Mouse (Mus musculus) ES-E14 (cell line): ENCODE measurements at regions not wholly inside any gene's neighbourhood (a gene's known extent, or its start where the extent isn't known, plus 50 kb on each side); places are given as distances from the start of the nearest gene placed in this dataset.

Experiments used
- ZC3H11A ChIP-seq: IDR thresholded peaks from 2 replicates; pipeline ENCODE4 v1.6.1; 2012; ENCODE audit warnings: low read depth, mild to moderate bottlenecking, inconsistent platforms, low read length, borderline replicate concordance
- ZNF384 ChIP-seq: IDR thresholded peaks from 2 replicates; pipeline ENCODE4 v1.6.1; 2012; ENCODE audit warnings: low read depth, low read length, inconsistent platforms

DNA sequence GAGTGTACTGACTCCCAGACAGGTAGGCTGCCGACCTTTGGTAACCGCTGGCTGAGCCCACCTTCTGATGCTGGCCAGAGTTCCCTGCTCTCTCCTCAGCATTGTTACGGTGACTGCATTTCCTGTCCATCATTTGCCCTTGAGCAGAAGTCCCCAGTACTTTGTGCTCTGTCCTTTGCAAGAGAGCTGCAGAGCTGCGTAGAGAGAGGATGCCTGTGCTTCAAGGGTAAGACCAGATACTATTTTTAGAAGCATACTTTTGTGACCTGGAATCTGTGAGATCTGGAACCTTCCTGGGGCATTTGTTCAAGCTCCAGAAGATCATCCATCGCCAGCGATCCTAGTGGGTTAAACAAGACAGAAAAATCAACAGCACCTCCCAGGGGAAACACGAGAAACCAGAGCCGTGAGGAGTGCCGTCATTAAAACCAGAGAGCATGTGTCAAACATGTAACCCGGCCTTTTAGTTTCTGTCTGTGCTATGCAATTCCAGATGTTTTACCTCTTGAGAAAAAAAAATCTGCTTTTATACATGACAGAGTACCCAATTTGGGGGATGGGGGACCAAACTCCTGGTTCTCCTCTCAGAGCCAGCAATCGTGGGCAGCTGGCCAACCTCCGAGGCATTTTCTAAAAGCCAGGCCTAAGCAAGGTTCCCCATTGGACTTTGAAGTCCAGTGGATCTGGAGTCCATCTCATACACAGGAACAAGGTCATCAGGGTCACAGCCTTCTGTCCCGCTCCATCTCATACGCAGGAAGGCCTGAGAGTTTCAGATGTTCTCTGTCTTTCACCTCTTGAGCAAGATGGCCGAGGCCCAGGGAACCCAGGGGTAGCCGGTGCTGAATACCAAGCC is 73.5 kb upstream of the Aldh1b1 start:
- TF ChIP-seq ZNF384: no peak
- no peak for TF ChIP-seq ZC3H11A
